Mouse (Mus musculus): ENCODE results near the gene Sdc3.
A peak's percentile ranks its signal among the peaks of the same experiment; 100 is the strongest.

Sdc3 gene

GRCm38 (mm10) chr4:130792376-130793179 lies at the start of gene Sdc3:
Sdc3 (plus strand) TSS chr4:130792537.
- peak; percentile 33 for DNase-seq (ENCODE audit: low spot score)

GRCm38 (mm10) chr4:130744058-130744457 lies 48.3 kb upstream of the Sdc3 start:
- DNase-seq (ENCODE audit: low spot score), result no peak

- DNase-seq (ENCODE audit: low spot score), result no peak
Observed at GRCm38 (mm10) chr4:130745561-130746306, 46.6 kb upstream of the Sdc3 start.

GRCm38 (mm10) chr4:130749566-130749965 lies 42.8 kb upstream of the Sdc3 start:
- DNase-seq (ENCODE audit: low spot score), result no peak

GRCm38 (mm10) chr4:130751966-130752365 lies 40.4 kb upstream of the Sdc3 start:
- no peak for DNase-seq (ENCODE audit: low spot score)

GRCm38 (mm10) chr4:130752591-130752990 lies 39.7 kb upstream of the Sdc3 start:
- no peak for DNase-seq (ENCODE audit: low spot score)

GRCm38 (mm10) chr4:130753755-130754154 lies 38.6 kb upstream of the Sdc3 start:
- DNase-seq (ENCODE audit: low spot score), result no peak

GRCm38 (mm10) chr4:130754776-130755175 lies 37.6 kb upstream of the Sdc3 start:
- DNase-seq (ENCODE audit: low spot score), result no peak

GRCm38 (mm10) chr4:130759875-130760274 lies 32.5 kb upstream of the Sdc3 start:
- DNase-seq (ENCODE audit: low spot score), result no peak

- no peak for DNase-seq (ENCODE audit: low spot score)
Observed at GRCm38 (mm10) chr4:130761809-130762208, 30.5 kb upstream of the Sdc3 start.

GRCm38 (mm10) chr4:130765399-130766160 lies 26.8 kb upstream of the Sdc3 start:
- no peak for DNase-seq (ENCODE audit: low spot score)

- DNase-seq (ENCODE audit: low spot score), result no peak
Observed at GRCm38 (mm10) chr4:130766387-130766786, 25.9 kb upstream of the Sdc3 start.

GRCm38 (mm10) chr4:130766926-130767325 lies 25.4 kb upstream of the Sdc3 start:
- no peak for DNase-seq (ENCODE audit: low spot score)

GRCm38 (mm10) chr4:130773899-130774298 lies 18.4 kb upstream of the Sdc3 start:
- DNase-seq (ENCODE audit: low spot score), result no peak

GRCm38 (mm10) chr4:130774822-130775221 lies 17.5 kb upstream of the Sdc3 start:
- no peak for DNase-seq (ENCODE audit: low spot score)

GRCm38 (mm10) chr4:130777647-130778046 lies 14.7 kb upstream of the Sdc3 start:
- no peak for DNase-seq (ENCODE audit: low spot score)

GRCm38 (mm10) chr4:130779037-130779436 lies 13.3 kb upstream of the Sdc3 start:
- no peak for DNase-seq (ENCODE audit: low spot score)

GRCm38 (mm10) chr4:130782492-130782891 lies 9.8 kb upstream of the Sdc3 start:
- DNase-seq (ENCODE audit: low spot score), result no peak

- DNase-seq (ENCODE audit: low spot score), result peak; percentile 59
Observed at GRCm38 (mm10) chr4:130784755-130785154, 7.6 kb upstream of the Sdc3 start.

- no peak for DNase-seq (ENCODE audit: low spot score)
Observed at GRCm38 (mm10) chr4:130787530-130787929, 4.8 kb upstream of the Sdc3 start.

GRCm38 (mm10) chr4:130790180-130790579 lies 2.2 kb upstream of the Sdc3 start:
- DNase-seq (ENCODE audit: low spot score), result peak; percentile 82

GRCm38 (mm10) chr4:130791811-130792375 lies 444 bp upstream of the Sdc3 start:
- DNase-seq (ENCODE audit: low spot score), result no peak

All from urinary bladder, postnatal 14 days (tissue).